Mouse (Mus musculus) erythroblast, embryonic 14.5 days (primary cell): ENCODE measurements around the gene Gm20741. TPM values are rescaled to one million over a fixed set of nuclear protein-coding genes. Genes with fewer than 3 reads are reported as not detected.

ENCODE experiments used
- H3K27me3 ChIP-seq: 2 replicates; pipeline ENCODE4 v1.6.1; 2012; ENCODE audit warnings: inconsistent platforms; ENCODE audit not compliant: control insufficient read depth
- H3K36me3 ChIP-seq: 2 replicates; pipeline ENCODE4 v1.6.1; 2012; ENCODE audit warnings: mild to moderate bottlenecking, inconsistent platforms; ENCODE audit not compliant: control insufficient read depth
- H3K4me1 ChIP-seq: 2 replicates; pipeline ENCODE4 v1.6.1; 2012; ENCODE audit warnings: inconsistent platforms; ENCODE audit not compliant: control insufficient read depth
- H3K4me3 ChIP-seq: replicated peaks from 2 replicates; pipeline ENCODE3; 2012; ENCODE audit warnings: moderate library complexity, mild to moderate bottlenecking, inconsistent platforms
- H3K9me3 ChIP-seq: 2 replicates; pipeline ENCODE4 v1.6.1; 2012; ENCODE audit warnings: low read length, inconsistent platforms, mixed read lengths; ENCODE audit not compliant: control insufficient read depth
- GATA1 ChIP-seq: IDR thresholded peaks from 2 replicates; pipeline ENCODE4 v1.6.1; 2012; ENCODE audit warnings: low read length, inconsistent platforms, mixed read lengths
- TAL1 ChIP-seq: IDR thresholded peaks from 3 replicates; pipeline ENCODE4 v1.6.1; 2012; ENCODE audit warnings: low read length, inconsistent platforms, mixed read lengths
- polyA plus RNA-seq: library from polyadenylated mRNA; stranded (reverse); fragments of >175 nt; gene quantifications from 2 replicates; pipeline ENCODE4 v1.2.3, GENCODE M21; 2012

Gene Gm20741
- 0.07 TPM in 1 of 2 replicates, not detected in the other for polyA plus RNA-seq

DNA sequence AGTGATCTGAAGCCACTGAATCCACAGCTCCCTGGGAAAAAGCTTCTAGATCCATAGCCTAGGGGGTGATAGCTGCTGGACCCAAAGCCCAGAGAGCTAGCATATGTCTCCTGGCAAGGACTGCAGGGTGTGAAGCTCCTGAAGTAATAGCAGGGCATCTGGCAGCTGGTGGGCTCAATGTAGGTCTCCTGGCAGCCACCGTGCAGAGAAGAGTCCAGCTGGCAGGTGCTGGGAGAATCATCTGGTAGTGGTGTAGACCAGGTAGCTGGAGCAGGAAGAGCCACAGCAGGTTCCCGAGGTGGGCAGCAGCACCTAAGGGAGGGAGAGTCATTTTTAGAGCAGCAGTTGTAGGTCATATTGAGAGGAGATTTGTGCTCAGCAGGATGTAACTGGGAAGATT lies at the start of gene Gm20741:
Gm20741 (minus strand) TSS at position 394 of the 400 bp plus-strand sequence.
- peaks cover 4% of the 10 kb centered on the region for H3K9me3 ChIP-seq
- H3K4me1 ChIP-seq, result no peaks in the 10 kb centered on the region
- TF ChIP-seq GATA1 (no peak), TAL1 (no peak)
- H3K4me3 ChIP-seq, result no peak within 1 kb of the TSS
- H3K27me3 ChIP-seq, result no peaks in the 10 kb centered on the region
- no peaks in the 10 kb centered on the region for H3K36me3 ChIP-seq

DNA sequence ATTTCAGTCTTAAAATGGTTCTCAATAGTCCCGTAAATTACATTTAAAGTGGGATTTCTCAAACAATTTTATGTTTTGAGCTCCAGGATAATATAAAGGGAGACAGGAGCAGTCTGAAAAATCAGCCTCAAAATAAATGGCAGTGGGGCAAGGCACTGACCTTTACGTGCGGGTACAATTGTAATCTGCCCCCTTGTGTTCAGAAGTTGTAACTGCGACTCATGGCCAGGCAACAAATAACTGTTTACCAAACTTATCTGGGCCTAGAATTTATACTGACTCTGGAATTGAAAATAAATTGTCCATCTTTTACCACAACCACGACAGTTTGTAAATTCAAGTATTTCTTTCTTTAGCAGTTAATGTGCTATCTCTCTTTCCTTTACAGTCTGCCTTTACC lies 39.4 kb upstream of the Gm20741 start:
- TF ChIP-seq GATA1 (no peak), TAL1 (no peak)
- no peaks in the 10 kb centered on the region for H3K27me3 ChIP-seq
- H3K4me1 ChIP-seq, result no peaks in the 10 kb centered on the region

DNA sequence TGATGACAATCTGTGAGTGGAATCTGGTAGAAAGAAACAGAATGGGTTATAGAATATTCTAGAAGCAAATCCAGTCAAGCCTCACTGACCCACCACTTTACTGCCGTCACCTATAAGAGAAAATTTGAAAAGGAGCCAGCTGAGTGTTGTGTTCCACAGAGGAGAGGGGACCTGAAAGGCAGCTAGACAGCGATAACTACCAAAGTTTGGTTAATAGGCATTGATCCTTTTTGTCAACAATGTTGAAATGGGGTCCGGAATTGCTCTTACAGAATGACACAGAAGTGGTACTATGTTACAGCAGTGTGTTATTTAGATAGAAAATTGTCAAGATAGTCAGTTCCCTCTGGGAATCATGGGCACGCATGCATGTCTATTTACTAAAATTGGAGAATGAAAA lies 36.5 kb upstream of the Gm20741 start:
- Histone ChIP-seq H3K4me3 (no peak overlapping the region), H3K36me3 (no peaks in the 10 kb centered on the region), H3K4me1 (no peaks in the 10 kb centered on the region), H3K9me3 (peaks cover 4% of the 10 kb centered on the region; the same call in 1 of the 2 replicates), H3K27me3 (no peaks in the 10 kb centered on the region)
- no peak for TF ChIP-seq GATA1
- no peak for TF ChIP-seq TAL1

More for the DNA sequence above, 39.4 kb upstream of the Gm20741 start:
- no peak overlapping the region for H3K4me3 ChIP-seq
- peaks cover under 1% of the 10 kb centered on the region; the same call in 1 of the 2 replicates for H3K9me3 ChIP-seq
- H3K36me3 ChIP-seq, result no peaks in the 10 kb centered on the region

DNA sequence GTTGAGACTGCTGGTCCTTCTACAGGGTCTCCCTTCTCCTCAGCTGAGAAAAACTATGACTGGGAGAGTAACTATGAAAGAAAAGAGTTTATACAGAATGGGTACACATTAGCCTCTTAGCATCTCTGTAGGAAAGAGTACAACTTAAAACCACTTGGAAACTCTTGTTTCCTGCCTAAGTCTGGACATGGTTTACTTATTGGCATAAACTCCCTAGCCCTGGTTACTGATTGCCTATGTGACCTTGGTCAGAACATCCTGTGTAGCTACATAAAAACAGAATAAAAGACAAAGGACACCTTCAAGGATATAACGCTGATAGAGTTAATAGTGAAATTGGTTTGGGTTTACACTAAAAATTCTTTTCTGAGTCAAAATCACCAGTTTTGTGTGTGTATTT lies 35.3 kb upstream of the Gm20741 start:
- Histone ChIP-seq H3K4me1 (no peaks in the 10 kb centered on the region), H3K4me3 (no peak overlapping the region), H3K9me3 (peaks cover 7% of the 10 kb centered on the region; the same call in 1 of the 2 replicates), H3K27me3 (no peaks in the 10 kb centered on the region), H3K36me3 (no peaks in the 10 kb centered on the region)
- no peak for TF ChIP-seq GATA1
- TF ChIP-seq TAL1, result no peak

DNA sequence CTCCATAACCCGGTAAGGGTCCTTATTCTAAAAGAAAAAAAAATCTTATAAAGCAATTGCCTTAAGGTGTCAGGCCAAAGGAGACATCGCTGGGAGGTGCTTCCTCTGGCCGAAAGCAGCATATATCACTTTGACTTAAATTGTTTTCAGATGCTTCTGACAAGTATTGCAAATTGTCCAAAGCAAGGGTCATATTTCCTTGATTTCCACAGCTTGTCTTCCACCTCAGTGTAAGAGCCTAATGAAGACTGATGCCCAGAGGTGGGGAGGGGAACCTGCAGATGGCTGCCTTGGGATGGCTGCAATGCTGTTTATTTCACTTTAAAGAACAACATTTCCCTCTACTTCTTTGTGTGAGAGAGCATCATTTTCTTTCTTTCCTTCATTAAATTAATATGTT lies 15.0 kb upstream of the Gm20741 start:
- Histone ChIP-seq H3K4me3 (no peak overlapping the region), H3K9me3 (peaks cover 11% of the 10 kb centered on the region), H3K36me3 (no peaks in the 10 kb centered on the region), H3K4me1 (no peaks in the 10 kb centered on the region), H3K27me3 (no peaks in the 10 kb centered on the region)
- TF ChIP-seq GATA1 (no peak), TAL1 (no peak)

DNA sequence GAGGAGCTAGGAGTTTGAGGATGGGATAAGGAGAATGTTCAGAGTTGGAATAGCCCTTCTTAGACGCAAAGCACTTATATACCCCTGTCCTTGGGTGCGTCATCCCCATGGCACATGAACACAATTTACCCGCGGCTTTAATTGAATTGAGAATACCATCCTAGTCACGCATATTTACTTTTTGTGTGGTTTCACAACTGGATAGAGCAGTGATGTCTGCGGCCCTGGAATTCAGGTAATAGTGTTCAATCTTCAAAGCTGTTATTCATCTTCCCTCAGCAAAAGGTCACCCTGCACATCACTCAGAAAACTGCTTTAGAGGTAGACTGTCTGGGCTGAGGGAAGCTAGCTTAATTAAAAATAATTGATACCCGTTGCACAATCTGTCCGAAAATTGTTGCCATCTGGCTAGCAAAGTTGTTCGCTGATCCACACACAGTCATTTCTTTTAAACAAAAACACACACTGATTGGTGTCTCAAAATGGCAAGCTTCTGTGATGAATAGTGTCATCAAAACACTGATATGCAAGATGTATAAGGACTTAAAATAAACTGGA lies 14.2 kb upstream of the Gm20741 start, which contains the start of gene Krtap14:
Krtap14 (minus strand) TSS at position 51 of the 558 bp plus-strand sequence.
- Histone ChIP-seq H3K4me3 (no peak within 1 kb of the TSS), H3K27me3 (no peaks in the 10 kb centered on the region), H3K9me3 (peaks cover 11% of the 10 kb centered on the region), H3K36me3 (no peaks in the 10 kb centered on the region), H3K4me1 (no peaks in the 10 kb centered on the region)
- no peak for TF ChIP-seq TAL1
- TF ChIP-seq GATA1, result no peak

DNA sequence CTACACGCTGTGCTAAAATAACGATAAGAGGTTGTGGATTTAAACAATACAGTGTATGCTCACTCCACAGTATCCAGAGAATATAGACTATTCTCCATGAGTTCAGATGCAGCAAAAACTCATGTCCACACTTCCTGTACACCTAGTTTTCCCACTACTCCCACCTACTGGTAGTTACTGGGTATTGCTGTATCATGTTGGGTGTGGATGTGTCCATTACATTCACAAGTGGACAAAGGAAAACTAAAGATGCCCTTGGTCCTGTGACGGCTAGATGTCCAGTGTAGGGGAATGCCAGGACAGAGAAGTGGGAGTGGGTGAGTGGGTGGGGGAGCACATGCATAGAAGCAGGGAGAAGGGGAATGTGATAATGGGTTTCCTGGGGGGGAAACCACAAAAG lies 11.7 kb upstream of the Gm20741 start:
- Histone ChIP-seq H3K4me3 (no peak overlapping the region), H3K4me1 (no peaks in the 10 kb centered on the region), H3K36me3 (no peaks in the 10 kb centered on the region), H3K9me3 (peaks cover 14% of the 10 kb centered on the region), H3K27me3 (no peaks in the 10 kb centered on the region)
- TF ChIP-seq GATA1, result no peak
- TF ChIP-seq TAL1, result no peak

DNA sequence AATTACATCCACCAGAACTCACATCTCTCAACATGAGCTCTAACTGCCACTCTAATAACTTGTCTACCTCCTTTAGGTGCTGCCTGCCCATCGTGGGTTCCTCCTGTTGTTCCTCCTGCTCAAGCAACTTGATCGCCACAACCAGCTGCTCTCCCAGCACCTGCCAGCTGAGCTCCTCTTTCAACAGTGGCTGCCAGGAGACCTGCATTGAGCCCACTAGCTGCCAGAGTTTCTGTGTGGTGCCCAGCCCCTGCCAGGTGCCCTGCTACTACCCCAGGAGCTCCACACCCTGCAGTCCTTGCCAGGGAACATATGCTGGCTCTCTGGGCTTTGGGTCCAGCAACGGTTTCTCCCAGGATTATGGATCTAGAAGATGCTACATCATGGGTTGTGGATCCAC lies 8.0 kb upstream of the Gm20741 start, which contains the start of gene Krtap15:
Krtap15 (plus strand) TSS at position 150 of the 400 bp plus-strand sequence.
- TF ChIP-seq TAL1, result no peak
- Histone ChIP-seq H3K4me1 (no peaks in the 10 kb centered on the region), H3K36me3 (no peaks in the 10 kb centered on the region), H3K9me3 (peaks cover 6% of the 10 kb centered on the region; the same call in 1 of the 2 replicates), H3K4me3 (no peak within 1 kb of the TSS), H3K27me3 (no peaks in the 10 kb centered on the region)

DNA sequence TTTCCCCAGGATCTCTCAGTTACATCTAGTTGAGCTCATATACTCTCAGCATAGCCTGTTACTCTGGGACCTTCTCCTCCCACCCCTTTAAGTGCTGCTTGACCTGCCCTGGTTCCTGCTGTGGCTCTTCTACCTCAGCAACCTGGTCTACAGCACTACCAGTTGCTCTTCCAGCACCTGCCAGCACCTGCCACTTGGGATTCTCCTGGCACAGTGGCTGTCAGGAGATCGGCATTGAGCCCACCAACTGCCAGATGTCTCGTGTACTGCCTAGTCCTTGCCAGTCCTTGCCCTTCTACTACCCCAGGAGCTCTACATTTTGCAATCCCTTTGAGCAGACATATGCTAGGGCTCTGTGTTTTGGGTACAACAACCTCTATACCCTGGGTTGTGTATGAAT lies 25.2 kb downstream of the Gm20741 start:
- no peak for TF ChIP-seq TAL1
- TF ChIP-seq GATA1, result no peak
- H3K27me3 ChIP-seq, result no peaks in the 10 kb centered on the region
- no peak overlapping the region for H3K4me3 ChIP-seq

DNA sequence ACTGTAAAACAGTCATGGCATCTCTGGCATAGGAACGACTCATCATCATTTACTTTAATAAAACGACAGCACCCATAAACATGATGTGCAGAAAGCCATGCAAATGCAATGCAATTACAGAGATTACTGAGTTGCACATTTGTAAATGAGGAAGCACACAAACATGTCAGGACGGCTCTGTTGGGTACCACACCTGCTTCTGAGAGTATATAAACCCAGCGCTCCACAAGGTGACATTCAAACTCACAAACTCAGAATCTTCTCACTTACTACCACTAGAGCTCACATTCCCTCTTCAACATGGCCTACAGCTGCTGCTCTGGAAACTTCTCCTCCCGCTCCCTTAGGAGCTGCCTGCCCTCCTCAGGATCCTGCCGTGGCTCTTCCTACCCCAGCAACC lies 34.4 kb downstream of the Gm20741 start, which contains the start of gene Gm5965:
Gm5965 (plus strand) TSS at position 301 of the 400 bp plus-strand sequence.
- H3K9me3 ChIP-seq, result peaks cover 6% of the 10 kb centered on the region; the same call in 1 of the 2 replicates
- H3K27me3 ChIP-seq, result no peaks in the 10 kb centered on the region
- no peak within 1 kb of the TSS for H3K4me3 ChIP-seq
- TF ChIP-seq GATA1, result no peak
- no peak for TF ChIP-seq TAL1
- no peaks in the 10 kb centered on the region for H3K36me3 ChIP-seq
- H3K4me1 ChIP-seq, result no peaks in the 10 kb centered on the region

More for the DNA sequence above, 25.2 kb downstream of the Gm20741 start:
- Histone ChIP-seq H3K36me3 (no peaks in the 10 kb centered on the region), H3K9me3 (peaks cover 6% of the 10 kb centered on the region; the same call in 1 of the 2 replicates), H3K4me1 (no peaks in the 10 kb centered on the region)
